Mouse (Mus musculus) liver, embryonic 14.5 days (tissue): Measurements from ENCODE around the gene Spg7.
A peak's percentile ranks its signal among the peaks of the same experiment; 100 is the strongest.

ENCODE experiments used
- CTCF ChIP-seq: IDR thresholded peaks from 2 replicates; pipeline ENCODE4 v1.5.1; 2016; ENCODE audit warnings: antibody characterized with exemption, low read depth, control low read depth
- EP300 ChIP-seq: IDR thresholded peaks from 2 replicates; pipeline ENCODE4 v1.6.1; 2016; ENCODE audit warnings: antibody characterized with exemption, low read depth

- no peak for TF ChIP-seq EP300
- TF ChIP-seq CTCF: peak; percentile 29; the same call in 1 of the 2 replicates
These were observed 3.5 kb downstream of the Spg7 start for GRCm38 (mm10) chr8:123066101-123066683.
